Mouse (Mus musculus): ENCODE results near the gene Ciapin1.

Gene Ciapin1

GRCm38 (mm10) chr8:94780491-94781154, 57.5 kb downstream of the Ciapin1 start:
- no peak for DNase-seq (ENCODE audit: low spot score in 2 of 2)

GRCm38 (mm10) chr8:94779534-94780294, 58.4 kb downstream of the Ciapin1 start:
- DNase-seq (ENCODE audit: low spot score in 2 of 2): no peak

- DNase-seq (ENCODE audit: low spot score in 2 of 2): no peak
Observed at GRCm38 (mm10) chr8:94778895-94779533, 59.1 kb downstream of the Ciapin1 start.

GRCm38 (mm10) chr8:94778473-94778872, 59.7 kb downstream of the Ciapin1 start:
- no peak for DNase-seq (ENCODE audit: low spot score in 2 of 2)

DNA sequence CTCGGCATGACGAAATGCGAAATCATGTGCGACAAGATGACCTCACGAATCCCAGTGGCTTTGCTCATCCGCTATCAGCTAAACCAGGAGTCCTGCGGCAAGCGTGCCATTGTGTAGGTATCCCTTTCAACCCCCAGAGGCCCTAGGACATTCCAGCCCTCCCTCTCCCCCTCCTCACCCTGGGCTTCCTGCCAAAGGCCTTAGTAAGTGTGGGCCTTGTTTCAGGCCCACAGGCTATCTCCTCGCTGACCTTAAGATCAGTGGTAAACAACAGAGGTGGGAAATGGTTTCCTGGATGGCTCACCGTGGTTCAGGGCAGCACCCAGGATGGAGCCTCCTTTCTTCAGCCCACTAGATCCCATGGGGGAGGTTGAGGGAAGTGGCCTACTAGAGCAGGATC, 60.1 kb downstream of the Ciapin1 start:
- no peak for DNase-seq (ENCODE audit: low spot score in 2 of 2)

DNA sequence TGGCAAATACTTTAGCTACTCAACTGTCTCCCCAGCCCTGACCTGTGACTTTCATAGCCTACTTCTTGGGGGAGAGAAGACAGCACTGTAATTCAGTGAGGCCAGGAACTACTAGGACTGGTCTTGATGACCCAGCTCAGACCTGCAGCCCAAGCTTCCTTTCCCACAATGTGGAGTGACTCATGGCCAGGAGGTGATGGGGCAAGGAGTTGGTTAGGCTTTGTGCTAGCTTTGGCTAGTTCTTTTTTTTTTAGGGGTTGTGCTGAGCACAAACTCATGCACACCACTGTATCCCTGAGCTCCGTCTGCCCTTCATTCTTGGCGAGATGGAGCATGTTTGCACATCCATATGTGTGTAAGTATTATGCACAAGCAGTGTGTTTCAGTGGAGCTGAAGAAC, 61.8 kb downstream of the Ciapin1 start:
- peak in 1 of 2 experiments; percentile 30 for DNase-seq (ENCODE audit: low spot score in 2 of 2)

- DNase-seq (ENCODE audit: low spot score in 2 of 2): no peak
Observed at GRCm38 (mm10) chr8:94774601-94775000, 63.6 kb downstream of the Ciapin1 start.

- DNase-seq (ENCODE audit: low spot score in 2 of 2): peak; percentile 24 to 27
Observed at GRCm38 (mm10) chr8:94773700-94774171, 64.4 kb downstream of the Ciapin1 start.

DNA sequence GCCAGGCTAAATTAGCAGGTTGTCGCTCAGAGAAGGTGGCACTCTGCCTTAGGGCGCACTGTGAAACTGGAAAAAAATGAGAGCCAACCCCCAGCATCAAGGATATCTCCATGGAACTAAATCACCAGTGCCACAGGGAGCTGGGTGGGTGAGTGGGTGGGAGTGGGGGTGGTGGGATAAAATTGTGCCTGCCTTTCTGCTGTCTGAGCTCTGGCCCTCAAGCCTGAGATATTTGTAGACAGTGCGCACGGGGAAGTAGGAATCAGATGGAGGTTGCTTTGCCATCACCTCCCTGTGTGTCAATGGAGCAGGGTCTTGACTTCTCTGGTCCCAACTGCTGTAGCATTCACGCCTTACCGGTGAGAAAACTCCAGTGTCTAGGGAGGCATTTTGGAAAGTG, 65.1 kb downstream of the Ciapin1 start:
- no peak for DNase-seq (ENCODE audit: low spot score in 2 of 2)

- peak; percentile 50 to 79 for DNase-seq (ENCODE audit: low spot score in 2 of 2)
Observed at GRCm38 (mm10) chr8:94771941-94772670, 66.1 kb downstream of the Ciapin1 start, which contains the start of gene Cx3cl1. Gene Cx3cl1, plus strand, starts transcription at chr8:94772009.

DNA sequence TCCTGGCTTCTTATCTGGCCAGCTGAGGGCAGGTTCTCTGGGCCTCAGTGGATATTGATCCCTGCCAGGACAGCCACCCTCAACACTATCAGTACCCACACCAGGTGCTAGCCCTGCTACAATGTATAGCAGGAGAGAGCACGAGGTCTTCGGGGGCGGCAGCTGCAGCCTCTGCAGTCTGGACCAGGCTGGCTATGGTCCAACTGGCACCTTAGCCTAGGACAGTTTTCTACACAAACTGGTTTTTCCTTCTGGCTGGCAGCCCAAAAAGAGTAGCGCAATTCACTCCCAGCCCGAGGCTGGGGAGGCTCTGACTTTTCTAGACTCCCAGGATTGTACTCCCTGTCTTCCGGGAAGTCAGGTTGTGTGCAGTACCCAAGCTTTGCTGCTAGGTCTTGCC, 67.2 kb downstream of the Ciapin1 start:
- DNase-seq (ENCODE audit: low spot score in 2 of 2): peak; percentile 59 to 73
